Mouse (Mus musculus) brain, adult 2 months (tissue): Measurements from ENCODE around the gene Rapgef1.
"Not testable (repeated sequence)": the region's sequence is repeated elsewhere in the genome, so short reads cannot be mapped to it uniquely, and the experiment has no call there.

ENCODE experiments used
- DNase-seq: peaks from one replicate; pipeline ENCODE4 v3.0.0; 2011; ENCODE audit warnings: low read depth, low spot score

Gene Rapgef1

DNA sequence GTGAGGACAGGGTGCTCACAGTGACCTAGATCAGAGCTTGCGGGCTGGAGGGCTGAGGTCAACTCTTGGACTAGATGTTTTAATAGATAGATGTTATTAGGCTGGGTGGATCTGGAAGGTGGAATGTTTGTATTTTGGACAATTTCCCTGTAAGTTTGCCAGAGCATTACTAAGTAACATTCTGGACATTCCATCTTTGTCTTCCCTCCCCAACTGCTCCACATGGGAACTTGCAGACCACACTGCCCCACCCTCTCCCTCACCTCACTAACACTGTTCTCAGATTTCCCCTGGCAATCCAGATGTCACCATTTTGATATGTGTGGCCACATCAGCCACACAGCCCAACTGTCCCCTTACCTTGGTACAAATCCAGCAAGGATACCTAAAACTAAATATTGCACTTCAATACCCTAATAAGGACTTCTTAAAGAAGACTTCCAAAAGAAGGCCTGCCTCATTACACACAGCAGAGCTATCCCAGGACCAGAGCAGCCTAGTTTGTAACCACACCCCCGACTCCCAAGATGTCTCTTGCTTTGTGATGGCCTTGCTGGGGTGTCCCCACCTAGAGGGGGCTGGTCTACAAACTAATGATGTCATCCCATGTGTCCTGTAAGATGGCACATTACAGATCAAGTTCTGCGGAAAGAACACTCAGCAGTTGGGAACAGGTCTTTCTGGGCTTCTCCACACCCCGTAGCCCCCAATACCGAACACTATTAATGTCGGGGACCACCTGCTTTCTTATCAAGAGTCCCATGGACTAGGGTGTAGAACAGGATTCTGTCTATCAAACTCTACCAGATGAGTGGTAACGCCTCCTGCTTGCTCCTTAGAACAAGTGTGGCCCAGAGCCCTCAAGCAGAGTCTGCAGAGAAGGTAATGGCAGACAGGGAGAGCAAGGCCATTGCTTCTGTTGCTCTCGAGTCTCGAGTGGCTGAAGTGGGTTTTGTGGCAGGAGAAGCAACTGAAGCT, 83.9 kb downstream of the Rapgef1 start:
- no peak for DNase-seq

DNA sequence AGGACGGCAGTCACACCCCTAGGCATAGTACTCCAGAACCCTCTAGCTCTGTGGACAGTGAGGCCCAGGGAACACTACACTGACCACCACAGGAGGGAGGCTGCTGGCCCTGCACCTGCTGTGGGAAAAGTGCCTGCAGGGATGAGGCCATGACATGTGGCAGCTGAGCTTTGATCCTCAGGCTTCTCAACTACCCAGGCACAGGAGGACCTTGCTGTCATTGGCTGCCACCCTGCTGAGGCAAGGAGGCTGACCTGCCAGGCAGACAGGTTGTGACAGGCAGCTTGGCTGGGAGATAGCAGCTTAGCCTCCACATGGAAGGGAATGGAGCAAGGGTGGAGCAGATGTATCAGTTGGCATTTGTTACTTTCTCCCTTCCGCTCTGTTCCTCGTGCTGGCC, 86.0 kb downstream of the Rapgef1 start:
- peak; percentile 98 for DNase-seq

DNA sequence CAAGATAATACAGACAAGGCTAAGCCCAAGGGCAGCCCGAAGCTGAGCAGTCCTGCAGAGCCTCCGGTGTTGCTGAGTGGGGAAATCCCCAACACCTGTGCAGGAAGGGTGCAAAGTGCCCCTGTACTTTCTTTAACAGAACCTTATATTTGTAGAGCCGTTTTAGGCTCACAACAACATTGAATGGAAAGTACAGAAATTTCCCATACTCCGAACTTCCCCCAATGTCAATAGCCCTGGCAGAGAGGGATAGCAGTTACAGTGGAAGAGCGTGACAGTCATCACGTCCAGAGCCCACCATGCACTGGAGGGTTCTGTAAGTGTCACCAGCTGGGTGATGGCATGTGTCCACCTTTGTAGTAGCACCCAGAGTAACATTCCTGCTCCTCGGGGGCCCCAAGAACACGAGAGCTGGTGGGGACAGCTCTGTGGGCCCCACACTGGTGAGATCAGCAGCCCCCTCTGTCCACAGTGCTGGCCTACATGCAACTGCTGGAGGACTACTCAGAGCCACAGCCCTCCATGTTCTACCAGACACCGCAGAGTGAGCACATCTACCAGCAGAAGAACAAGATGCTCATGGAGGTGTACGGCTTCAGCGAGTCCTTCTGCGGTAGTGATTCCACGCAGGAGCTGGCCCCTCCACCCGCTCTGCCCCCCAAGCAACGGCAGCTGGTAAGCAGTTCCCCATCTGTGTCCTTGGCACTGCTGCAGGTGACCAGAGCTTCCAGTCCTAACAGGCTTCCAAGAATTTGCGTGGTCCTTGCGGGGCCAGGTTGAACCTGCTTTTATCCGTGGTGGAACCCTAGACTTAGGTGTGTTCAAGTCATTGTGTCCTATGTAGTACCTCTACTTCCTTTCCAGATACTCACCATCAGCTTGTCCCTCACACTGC, 87.5 kb downstream of the Rapgef1 start:
- DNase-seq = peak; percentile 83

DNA sequence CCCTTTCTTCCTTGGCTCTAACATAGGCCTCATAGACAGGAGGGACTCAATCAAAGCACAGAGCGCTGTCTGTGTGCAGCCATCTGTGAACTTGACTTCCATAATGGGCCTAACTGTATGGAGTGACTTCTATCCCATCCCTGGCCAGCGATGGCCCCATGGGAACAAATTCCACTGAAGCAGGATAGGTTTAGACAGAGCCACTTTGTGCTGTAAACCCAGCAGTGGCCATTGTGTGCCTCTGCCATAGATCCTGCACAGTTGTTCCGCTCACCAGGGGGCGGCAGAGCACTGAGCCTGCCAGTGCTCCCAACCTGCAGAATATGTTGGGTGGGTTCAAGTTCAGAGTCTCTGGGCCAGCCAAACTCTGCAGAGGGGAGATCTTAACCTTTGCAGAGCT, 88.2 kb downstream of the Rapgef1 start:
- DNase-seq = peak; percentile 45

DNA sequence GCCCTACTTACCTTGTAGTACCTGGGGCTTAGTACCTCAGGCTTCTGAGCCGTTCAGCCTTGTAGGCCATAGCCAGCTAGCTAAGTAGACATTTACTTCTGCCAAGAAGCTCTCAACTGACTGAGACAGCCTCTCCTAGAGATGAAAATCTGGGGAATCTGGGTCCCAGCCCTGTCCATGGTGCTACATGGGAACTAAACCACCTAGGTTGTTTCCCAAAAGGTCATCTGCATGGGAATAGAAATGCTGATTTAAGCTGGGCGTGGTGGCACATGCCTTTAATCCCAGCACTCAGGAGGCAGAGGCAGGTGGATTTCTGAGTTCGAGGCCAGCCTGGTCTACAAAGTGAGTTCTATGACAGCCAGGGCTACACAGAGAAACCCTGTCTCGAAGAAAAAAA, 88.7 kb downstream of the Rapgef1 start:
- DNase-seq = not testable (repeated sequence)

DNA sequence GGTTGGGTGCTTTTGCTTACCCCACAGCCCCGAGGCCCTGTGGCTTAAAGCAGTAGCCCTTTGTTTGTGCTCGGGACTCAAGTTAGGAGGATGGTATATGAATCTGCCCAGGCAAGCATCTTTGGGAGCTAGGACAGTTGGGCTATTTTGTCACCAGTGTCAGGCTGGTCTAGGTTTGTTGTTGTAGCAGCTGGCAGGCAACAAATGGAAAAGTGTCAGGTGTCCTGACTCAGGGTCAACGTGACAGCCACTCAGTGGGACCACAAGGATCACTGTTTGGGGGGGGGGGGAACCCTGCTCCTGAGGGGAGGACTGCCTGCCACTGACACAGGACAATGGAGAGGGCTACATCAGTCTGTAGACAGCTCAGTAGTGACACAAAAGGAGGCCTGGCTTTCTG, 91.5 kb downstream of the Rapgef1 start:
- no peak for DNase-seq

DNA sequence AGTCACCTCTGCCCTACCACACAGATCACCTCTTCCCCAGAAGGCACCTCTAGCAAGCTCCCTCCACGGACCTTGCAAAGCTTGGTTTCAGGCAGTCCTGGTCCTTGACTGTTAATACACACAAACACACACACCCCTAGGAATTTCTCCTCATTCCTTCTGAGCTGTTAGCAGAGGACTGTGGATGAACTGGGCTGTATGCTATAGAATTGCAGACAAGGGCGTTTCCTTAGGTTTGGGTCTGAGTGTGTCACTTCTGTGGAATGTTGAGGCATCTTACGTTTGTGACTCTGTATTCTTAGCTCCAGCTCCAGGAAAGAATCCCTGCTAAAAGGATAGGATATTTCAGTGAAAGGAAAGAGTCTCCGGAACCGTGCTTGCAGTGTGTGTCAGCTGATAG, 92.4 kb downstream of the Rapgef1 start:
- no peak for DNase-seq

DNA sequence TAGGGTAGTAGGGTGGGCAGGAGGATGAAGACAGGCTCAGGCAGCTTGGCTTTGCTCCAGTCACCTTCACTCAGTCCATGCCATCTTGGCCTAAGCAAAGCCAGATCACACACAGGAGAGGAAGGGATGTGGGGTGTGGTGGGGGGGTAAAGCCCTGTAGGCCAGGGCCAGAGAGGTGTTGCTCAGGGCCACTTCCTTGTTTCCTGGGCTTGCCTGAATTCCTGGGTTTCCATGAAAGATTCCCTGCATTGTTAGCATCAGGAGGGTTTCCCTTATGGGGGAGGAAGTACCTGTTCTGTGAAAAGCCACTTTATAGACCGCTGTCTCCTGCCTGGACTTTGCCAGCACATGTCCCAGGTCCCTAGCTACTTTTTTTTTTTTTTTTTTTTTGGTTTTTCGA, 94.0 kb downstream of the Rapgef1 start:
- no peak for DNase-seq

DNA sequence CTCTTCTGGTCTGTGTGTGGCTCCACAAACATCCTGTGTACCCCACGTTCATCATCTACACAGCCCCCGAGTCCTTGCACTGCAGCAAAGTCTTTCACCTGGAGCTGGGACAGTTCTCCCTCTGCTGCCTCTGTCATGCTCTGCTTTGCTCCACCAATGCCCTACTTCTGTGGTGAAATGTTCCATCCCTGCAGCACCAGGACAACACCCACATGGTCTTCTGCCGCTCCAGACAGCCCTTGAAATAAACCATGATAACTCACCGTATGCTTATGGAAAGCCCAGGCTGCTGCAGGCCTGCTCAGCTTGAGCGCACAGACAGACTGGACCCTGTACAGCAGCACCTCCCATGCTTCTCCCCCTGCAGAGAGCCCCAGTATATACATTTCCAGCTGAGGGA, 94.6 kb downstream of the Rapgef1 start:
- DNase-seq = peak; percentile 75

DNA sequence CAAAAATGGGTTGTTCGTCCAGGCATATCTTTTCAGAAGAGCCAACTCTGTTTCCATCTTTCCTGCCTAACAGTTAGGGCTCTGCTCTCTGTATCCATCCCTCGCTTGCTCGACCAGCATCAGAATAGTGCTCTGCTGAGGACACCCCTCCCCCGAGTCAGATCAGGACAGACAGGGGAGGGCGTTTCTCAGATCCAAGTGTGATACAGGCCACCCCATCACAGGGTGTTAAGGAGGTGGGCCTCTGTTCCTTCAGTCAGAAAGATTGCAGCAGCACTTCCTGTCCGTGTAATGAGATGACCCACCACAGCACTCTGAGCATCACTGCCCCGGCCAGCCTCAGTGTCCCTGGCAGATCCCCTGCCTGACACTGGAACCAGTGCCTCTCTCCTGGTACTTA, 96.6 kb downstream of the Rapgef1 start:
- no peak for DNase-seq

DNA sequence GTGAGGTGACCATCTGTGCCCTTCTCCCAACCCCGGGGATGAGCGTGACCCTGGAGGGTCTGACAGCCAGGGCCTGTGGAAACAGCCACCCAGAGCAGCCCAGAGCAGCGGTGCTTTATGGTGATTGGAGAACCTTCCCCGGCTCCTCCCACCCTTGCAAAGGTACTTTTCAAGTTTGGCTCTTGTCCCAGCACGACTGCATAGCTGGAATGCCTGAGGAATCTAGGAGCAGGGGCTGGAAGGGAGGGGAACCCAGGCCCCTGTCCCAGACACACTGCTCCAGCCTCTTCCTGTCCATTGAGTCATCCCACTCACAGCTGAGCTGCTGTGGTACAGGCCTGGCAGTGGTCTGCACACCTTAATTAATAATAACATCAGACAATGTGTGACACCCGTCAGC, 97.2 kb downstream of the Rapgef1 start:
- peak; percentile 61 for DNase-seq

DNA sequence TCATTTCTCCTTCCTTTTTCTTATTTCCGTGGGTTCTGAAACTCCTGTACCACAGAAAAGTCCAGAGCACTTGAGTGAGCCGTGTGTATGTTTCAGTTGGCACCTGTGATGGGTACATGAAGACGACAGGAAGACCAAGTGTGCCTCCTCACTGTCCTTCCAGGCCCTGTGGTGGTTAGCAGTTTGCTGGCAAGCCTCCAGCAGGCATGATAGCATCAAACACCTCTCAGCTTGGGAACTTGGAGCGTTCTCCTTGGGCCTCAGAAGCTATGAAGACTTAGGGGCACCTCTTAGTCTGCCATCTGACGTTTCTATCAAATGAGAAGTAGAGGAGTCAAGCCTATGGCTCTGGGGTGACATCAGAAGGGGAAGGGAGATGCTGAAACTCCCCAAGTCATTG, 99.1 kb downstream of the Rapgef1 start:
- DNase-seq = no peak

DNA sequence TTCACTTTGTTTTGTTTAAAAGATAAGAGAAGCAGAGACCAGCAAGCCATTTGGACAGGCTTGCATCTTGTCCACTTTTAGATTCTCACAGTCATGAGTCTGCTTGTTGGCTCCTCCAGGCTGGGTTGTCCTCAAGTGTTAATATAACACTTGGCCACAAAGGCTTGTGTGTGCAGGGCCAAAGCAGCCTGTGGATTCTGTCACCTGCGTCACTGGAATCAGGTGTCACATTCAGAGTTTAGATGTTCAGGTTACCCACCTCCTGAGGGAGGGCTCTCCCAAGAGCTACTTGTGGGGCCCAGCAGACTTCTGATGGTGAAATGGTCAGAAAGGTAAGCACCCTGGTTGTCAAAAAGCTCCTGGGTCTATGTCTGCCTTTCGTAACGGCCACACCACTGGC, 103.6 kb downstream of the Rapgef1 start:
- no peak for DNase-seq

DNA sequence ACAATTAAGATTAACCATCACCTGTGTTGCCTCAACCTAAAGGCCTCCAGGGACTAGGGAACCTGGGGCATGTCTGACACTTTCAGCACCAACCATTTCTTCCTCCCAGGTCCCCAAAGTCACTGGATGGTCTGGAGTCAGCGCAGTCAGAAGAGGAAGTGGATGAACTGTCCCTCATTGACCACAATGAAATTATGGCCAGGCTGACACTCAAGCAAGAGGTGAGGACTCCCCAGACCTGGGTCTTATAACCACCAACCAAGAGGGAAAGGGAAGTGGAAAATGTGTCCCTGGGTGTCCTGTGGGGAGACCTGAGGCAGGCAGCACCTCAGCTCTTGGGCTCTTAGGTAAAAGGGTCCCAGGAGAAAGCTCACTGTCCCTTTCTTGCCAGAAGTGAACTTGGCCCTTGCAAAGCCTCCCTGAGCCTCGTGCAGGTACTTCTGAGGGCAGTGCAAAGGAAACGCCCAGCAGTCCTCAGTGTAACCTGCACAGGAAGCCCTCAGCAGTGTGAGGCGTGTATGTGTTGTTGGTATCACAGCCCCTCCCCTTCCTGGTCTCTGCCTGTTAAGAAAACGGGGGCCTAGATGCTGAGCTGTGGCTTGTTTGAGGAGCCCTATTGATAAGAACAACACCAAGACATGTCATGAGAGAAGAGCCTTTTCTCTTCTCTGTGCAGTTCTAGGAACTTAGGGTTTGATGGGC, 105.3 kb downstream of the Rapgef1 start:
- DNase-seq = no peak

DNA sequence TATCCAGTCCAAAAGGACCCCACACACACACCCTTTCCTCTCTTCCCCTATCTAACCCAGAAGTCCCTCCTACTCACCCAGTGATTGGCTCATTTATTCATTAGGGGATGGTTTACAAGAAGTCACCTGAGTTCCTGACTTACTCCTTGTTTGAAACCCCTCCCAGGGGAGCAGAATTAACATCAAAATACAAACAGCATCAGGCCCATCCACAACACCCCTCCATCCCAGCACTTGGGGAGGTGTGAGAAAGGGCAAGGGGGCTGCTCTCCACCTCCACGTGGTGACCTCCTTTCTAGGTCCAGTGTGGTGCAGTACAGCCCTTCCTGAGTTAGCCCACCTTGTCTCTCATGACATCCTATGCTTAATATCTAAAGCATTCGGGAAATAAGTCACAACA, 110.0 kb downstream of the Rapgef1 start:
- DNase-seq = no peak

DNA sequence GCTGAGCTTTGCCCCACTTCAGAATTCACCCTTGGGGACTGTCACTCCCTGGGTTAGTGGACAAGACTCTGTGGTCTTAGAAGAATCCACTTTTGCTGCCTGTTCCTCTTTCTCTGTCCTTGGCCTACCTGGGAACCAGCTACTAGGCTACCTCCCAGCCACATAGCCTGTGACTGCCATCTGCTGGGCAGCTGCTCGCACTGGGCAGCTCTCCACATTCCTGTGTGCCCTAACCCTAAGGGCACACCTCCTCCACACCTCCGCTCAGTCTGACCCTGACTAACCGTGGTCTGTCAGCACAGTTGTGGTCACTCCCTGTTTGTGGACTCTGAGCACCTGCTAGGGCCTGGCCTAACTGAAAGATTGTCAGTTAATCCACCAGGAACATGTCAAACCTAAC, 112.0 kb downstream of the Rapgef1 start:
- peak; percentile 73 for DNase-seq

DNA sequence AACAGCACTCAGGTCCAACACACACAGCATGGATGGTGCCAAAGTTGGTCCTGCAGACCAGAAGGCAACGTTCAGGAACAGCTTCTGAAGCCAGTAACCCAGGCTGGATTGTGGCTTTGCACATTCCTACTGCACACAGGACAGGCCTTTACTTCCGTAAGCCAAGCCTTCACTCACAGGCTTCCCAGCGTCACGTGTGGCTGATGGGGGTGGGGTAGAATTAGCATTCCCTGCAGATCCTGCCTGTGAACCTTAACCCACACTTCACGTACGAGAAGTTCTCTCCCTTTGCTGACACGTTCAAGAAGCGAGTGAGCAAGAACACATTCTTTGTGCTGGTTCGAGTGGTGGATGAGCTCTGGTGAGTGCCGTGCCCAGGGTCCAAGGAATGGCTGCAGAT, 113.0 kb downstream of the Rapgef1 start:
- DNase-seq = no peak

DNA sequence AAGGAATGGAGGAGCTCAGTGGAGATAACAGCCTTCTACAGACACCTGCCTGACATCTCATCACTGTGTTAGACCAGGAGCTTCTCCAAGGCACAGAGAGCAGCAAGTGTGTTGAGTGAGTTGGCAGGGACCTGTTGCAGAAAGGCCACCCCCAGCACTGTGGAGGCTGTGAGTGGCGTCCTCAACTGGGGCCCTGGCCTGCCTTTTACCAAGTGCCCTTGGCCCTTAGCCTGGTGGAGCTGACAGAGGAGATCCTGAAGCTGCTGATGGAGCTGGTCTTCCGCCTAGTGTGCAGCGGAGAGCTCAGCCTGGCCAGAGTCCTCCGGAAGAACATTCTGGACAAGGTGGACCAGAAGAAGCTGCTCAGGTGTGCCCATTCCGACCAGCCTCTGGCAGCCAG, 113.8 kb downstream of the Rapgef1 start:
- no peak for DNase-seq

DNA sequence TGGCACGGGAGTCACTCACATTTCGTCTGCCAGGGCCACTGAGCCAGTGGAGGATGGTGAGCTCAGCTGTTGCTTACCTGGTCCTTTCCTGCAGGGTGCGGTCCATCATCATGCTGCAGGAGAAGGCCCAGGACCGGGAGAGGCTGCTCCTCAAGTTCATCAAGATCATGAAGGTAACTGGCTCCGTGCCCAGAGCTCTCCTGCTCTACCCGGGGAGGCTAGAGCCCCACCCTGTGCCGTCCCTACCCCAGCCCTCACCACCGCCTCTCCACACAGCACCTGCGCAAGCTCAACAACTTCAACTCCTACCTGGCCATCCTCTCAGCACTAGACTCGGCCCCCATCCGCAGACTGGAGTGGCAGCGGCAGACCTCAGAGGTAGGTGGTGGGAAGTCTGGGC, 116.2 kb downstream of the Rapgef1 start:
- DNase-seq = no peak

DNA sequence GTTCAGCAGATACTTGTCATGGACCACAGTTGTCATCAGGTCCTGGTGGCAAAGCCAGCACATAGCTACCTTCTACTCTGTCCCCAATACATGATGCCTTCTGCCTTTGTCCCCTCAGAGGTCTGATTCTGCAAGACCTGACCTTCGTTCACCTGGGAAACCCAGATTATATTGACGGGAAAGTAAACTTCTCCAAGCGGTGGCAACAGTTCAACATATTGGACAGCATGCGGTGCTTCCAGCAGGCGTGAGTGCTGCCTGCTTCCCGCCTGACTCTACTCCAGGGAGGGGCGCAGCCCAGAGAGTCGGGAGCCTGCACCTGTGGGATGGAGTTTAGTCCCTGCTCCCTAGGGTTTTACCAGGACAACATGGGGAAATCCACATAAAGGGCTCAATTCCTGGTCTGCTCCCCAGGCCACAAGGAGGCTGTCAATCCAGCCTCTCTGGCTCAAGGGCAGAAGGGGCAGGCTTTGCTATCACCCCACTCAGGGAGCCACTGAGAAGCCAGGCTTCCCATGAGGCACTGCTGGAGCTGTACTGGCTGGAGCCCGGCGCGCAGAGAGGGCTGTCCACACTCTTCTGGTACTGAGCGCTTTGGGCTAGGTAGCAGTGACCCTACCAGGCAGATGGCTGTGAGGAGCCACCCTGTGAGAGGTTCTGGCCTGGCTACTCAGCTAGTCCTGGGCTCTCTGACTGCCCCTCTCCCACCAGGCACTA, 117.8 kb downstream of the Rapgef1 start:
- no peak for DNase-seq

DNA sequence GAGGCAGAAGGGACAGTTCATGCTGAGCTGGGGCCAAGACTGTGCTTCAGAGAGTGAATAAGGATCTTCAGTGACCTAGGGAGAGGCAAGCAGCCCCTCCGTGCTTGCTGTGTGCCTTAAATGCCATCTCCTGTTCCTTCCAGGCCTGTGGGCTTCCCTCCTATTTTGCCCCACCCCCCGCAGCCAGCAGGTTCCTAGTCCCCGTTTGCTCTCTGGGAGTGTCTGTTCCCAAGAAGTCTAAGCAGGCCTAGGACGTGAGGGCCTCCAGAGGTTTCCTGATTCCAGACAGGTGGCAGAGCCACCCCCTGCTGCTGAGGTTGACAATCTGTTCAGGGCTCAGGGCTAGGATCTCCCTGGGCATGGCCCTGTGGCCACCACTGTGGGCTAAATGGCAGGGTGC, 119.3 kb downstream of the Rapgef1 start:
- DNase-seq = no peak
